Mouse (Mus musculus) central nervous system, embryonic 18 days (tissue): ENCODE results near the gene Gm14322. TPM values are rescaled to one million over a fixed set of nuclear protein-coding genes. Genes with fewer than 3 reads are reported as not detected.

ENCODE experiments used
- polyA plus RNA-seq: library from polyadenylated mRNA; depleted of rRNA; stranded (reverse); fragments of >200 nt; gene quantifications from 2 replicates; pipeline ENCODE4 v1.2.3, GENCODE M21; 2012; rRNA removed

Gene Gm14322
- polyA plus RNA-seq = 7.9 and 9.6 TPM in 2 replicates

DNA sequence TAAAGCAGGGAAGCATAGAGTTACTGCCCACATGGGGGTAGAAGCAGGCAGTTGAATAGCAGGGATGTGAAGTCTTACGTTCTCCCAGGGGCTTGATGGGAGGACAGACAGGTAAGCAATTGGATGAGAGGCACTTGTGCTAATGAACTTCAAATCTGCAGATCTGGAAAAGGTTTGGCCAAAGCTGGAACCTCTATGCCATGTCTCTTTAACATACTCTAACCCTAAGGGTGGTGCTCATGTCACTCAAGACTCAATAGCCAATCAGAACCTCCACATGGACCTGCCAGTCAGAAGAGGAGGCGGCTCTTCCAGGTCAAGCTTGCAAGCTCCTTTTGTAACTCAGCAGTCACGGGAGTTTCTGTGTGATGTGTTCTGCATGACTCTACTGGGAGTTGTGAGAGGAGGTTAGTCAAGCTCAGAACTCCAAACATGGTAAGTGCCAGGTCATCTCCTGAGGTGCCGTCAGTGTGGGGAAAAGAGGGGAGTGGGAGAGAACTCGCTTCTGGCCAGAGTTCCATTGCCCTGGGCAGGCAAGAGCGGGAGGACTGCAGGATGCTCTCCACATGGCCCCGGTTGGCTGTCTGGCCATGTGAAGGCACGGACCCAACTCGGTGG lies at the start of gene Gm14322:
Gene Gm14322 (plus strand): TSS at position 348 of the 618 bp plus-strand sequence.

Other genes starting within 250 kb of the Gm14322 start
- 0.13 and 0.23 TPM in 2 replicates for gene Gm14406, start 181.1 kb upstream of the Gm14322 start, polyA plus RNA-seq
- 51.2 and 56.1 TPM in 2 replicates for gene Gm14325, start 81.0 kb downstream of the Gm14322 start, polyA plus RNA-seq
- 2.2 and 2.4 TPM in 2 replicates for gene Gm14327, start 137.8 kb downstream of the Gm14322 start, polyA plus RNA-seq
- 0.55 and 0.58 TPM in 2 replicates for gene Zfp972, start 166.3 kb downstream of the Gm14322 start, polyA plus RNA-seq
- gene Gm14326, start 198.0 kb downstream of the Gm14322 start, polyA plus RNA-seq = 9.7 and 11.8 TPM in 2 replicates